Comparison of ENCODE assay signal across 10 mouse cellular contexts in the genomic region with DNA sequence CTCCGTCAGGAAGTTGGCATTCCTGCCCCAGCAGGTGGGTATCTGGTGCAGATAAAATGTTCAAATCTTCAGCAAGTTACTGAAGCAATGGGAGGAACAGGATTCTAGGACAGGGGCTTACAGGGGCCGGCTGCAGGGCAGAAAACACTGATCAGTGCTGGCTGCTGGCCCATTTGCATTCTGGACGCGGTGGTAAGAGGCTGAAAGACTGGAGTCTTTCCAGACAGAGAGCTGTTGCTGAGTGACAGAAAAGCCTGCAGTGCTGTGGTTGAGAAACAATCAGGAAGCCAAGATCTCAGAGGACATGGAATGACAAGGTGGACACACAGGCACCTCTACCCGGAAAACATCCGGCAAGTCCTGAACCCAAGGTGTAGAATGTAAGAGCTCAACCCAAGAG. TPM values are rescaled to one million over a fixed set of nuclear protein-coding genes. Genes with fewer than 3 reads are reported as not detected.
DNase-seq lines count a peak whose midpoint lies in the region; ATAC-seq and TF ChIP-seq lines count a peak whose summit lies in the region.
"Had no signal": no experiment of that assay in that cellular context is flagged by ENCODE, and none has a peak within 500 bp of the region (broad histone marks: within the 10 kb centered on the region; RNA-seq: fewer than 3 reads in every experiment).

No protein-coding gene starts in this region.

- no peak overlapping the region for H3K9ac ChIP-seq in forebrain, postnatal 0 days
- no peak overlapping the region for H3K9ac ChIP-seq in midbrain, embryonic 13.5 days (replicated peaks)

- H3K4me3 ChIP-seq in left cerebral cortex, adult 2 months = no peak overlapping the region
- H3K4me3 ChIP-seq in forebrain, postnatal 0 days (ENCODE audit: low read depth, low read length) = no peak overlapping the region
- H3K4me3 ChIP-seq in midbrain, embryonic 13.5 days (replicated peaks) = no peak overlapping the region

- no peak for TF ChIP-seq CTCF in left cerebral cortex, adult 2 months (IDR thresholded peaks at IDR 0.05)
- TF ChIP-seq CTCF in forebrain, postnatal 0 days (IDR thresholded peaks at IDR 0.05; ENCODE audit: low read depth) = no peak

- 0 out of 2 replicates have a peak overlapping the region, but pooled peaks have one; percentile 3 for H3K4me2 ChIP-seq in forebrain, postnatal 0 days (ENCODE audit: low read depth)
- no peak overlapping the region for H3K4me2 ChIP-seq in midbrain, embryonic 13.5 days (replicated peaks)

- no peaks in the 10 kb centered on the region for H3K9me3 ChIP-seq in forebrain, postnatal 0 days (ENCODE audit: low read length)
- no peaks in the 10 kb centered on the region for H3K9me3 ChIP-seq in midbrain, embryonic 13.5 days

- peak overlapping the region; percentile 20 for H3K27ac ChIP-seq in left cerebral cortex, adult 2 months
- peak overlapping the region; percentile 66 for H3K27ac ChIP-seq in forebrain, postnatal 0 days (ENCODE audit: low read depth, low read length)
- peak overlapping the region; percentile 57 for H3K27ac ChIP-seq in midbrain, embryonic 13.5 days

- H3K4me1 ChIP-seq in forebrain, postnatal 0 days (ENCODE audit: insufficient read depth) = peaks cover 4% of the 10 kb centered on the region; the same call in 1 of the 2 replicates
- H3K4me1 ChIP-seq in midbrain, embryonic 13.5 days (replicated peaks) = peaks cover 24% of the 10 kb centered on the region

- WGBS in forebrain, postnatal 0 days = 22% methylated on average over 6 of the region's 6 CpGs
- 33% methylated on average over 6 of the region's 6 CpGs for WGBS in midbrain, embryonic 13.5 days

- H3K36me3 ChIP-seq in forebrain, postnatal 0 days (ENCODE audit: insufficient read depth) = peaks cover 37% of the 10 kb centered on the region
- H3K36me3 ChIP-seq in midbrain, embryonic 13.5 days = peaks cover 48% of the 10 kb centered on the region

- peak; percentile 23; the same call in 1 of the 2 replicates for ATAC-seq in forebrain, postnatal 0 days
- ATAC-seq in midbrain, embryonic 13.5 days = no peak

- no peaks in the 10 kb centered on the region for H3K27me3 ChIP-seq in forebrain, postnatal 0 days (ENCODE audit: insufficient read depth, low read length)
- no peaks in the 10 kb centered on the region for H3K27me3 ChIP-seq in midbrain, embryonic 13.5 days

- intact Hi-C loops in left cerebral cortex, adult 2 months (cut with DNase I) = loop anchor here (2.0 kb wide), 1 partner anchor 16 kb away; the partner anchor contains the start of gene Kif1a
- intact Hi-C loops in gastrocnemius, postnatal 36 days (cut with DNase I) = loop anchor here (10.0 kb wide), 1 partner anchor 130 kb away; the partner anchor contains the start of gene Gpr35

- no peak for DNase-seq in left cerebral cortex, adult 2 months (ENCODE audit: extremely low spot score in 1 of 2, low spot score in 2 of 2)
- no peak for DNase-seq in left cerebral cortex, adult 8-10 months (ENCODE audit: low spot score in 2 of 2)
- DNase-seq in cerebellum, postnatal 14 days = peak; percentile 75 to 77
- peak; percentile 54 for DNase-seq in forebrain, postnatal 0 days
- DNase-seq in gastrocnemius, postnatal 36 days = no peak
- no peak for DNase-seq in T-cell, adult 2 months (ENCODE audit: low spot score)

RNA-seq across cellular contexts. Expression of gene Kif1a, which starts 16.6 kb away (rescaled TPM):
- total RNA-seq in left cerebral cortex, adult 2 months (2021) = 100 to 1,000 TPM; 730 to 772 TPM
- total RNA-seq in left cerebral cortex, adult 8-10 months (2022) = 100 to 1,000 TPM; 755 to 840 (median 807) TPM
- 409 and 465 TPM in 2 replicates for total RNA-seq in forebrain, postnatal 0 days (2014; rRNA removed)
- polyA plus RNA-seq in forebrain, postnatal 0 days (2015; fragmentation: Nextera tagmentation; extraction: Ambion mirVana) = 381 and 564 TPM in 2 replicates
- 272 and 327 TPM in 2 replicates for polyA plus RNA-seq in midbrain, embryonic 13.5 days (2015; fragmentation: Nextera tagmentation; extraction: Ambion mirVana)
- 1 to 10 TPM in 1 of 2 experiments, under 1 TPM in 1; 0.64 to 1.6 TPM for total RNA-seq in gastrocnemius, postnatal 36 days (2021)
- total RNA-seq: common myeloid progenitor, adult 5-6 weeks had no signal

RNA-seq across cellular contexts. Expression of gene Agxt, which starts 49.9 kb away (rescaled TPM):
- total RNA-seq in left cerebral cortex, adult 2 months (2021) = not detected
- total RNA-seq in left cerebral cortex, adult 8-10 months (2022) = not detected
- total RNA-seq in forebrain, postnatal 0 days (2014; rRNA removed) = not detected in 2 replicates
- not detected in 2 replicates for polyA plus RNA-seq in forebrain, postnatal 0 days (2015; fragmentation: Nextera tagmentation; extraction: Ambion mirVana)
- not detected in 2 replicates for polyA plus RNA-seq in midbrain, embryonic 13.5 days (2015; fragmentation: Nextera tagmentation; extraction: Ambion mirVana)
- total RNA-seq in gastrocnemius, postnatal 36 days (2021) = under 1 TPM in 1 of 2 experiments, not detected in 1; 0.28 TPM
- total RNA-seq: common myeloid progenitor, adult 5-6 weeks; left cerebral cortex, adult 18-20 months had no signal
- polyA plus RNA-seq: gonadal fat pad, adult 2 months had no signal

Comparison
In these comparisons a context has a peak if more than half of its experiments do, and no peak if none do; other contexts are left out.
1. DNase-seq: peak in cerebellum, postnatal 14 days (2 of 2) and forebrain, postnatal 0 days (single experiment); none in left cerebral cortex, adult 2 months (0 of 2), left cerebral cortex, adult 8-10 months (0 of 2), gastrocnemius, postnatal 36 days (0 of 2) and T-cell, adult 2 months (single experiment).
2. RNA of gene Kif1a, which starts 16.6 kb away (total RNA-seq): 755 to 840 TPM in left cerebral cortex, adult 8-10 months, 730 to 772 TPM in left cerebral cortex, adult 2 months and 409 to 465 TPM in forebrain, postnatal 0 days; 0.64 to 1.6 TPM in gastrocnemius, postnatal 36 days; every median in the first group is over 100 times any median in the second.
3. Peak in every context shown above with its lines, with median percentiles within 50 percentile points of each other: H3K27ac ChIP-seq.